Mouse (Mus musculus) forebrain, embryonic 11.5 days (tissue): ENCODE data around the gene 1700123O20Rik. TPM values are rescaled to one million over a fixed set of nuclear protein-coding genes. Genes with fewer than 3 reads are reported as not detected.

ENCODE experiments used
- ATAC-seq: fragments of 200-750 bp; cut with Nextera tagmentation; replicated peaks from 2 replicates; pipeline ENCODE4 v1.8.0; 2017; ENCODE audit warnings: moderate TSS enrichment; ENCODE audit not compliant: low FRiP score
- DNase-seq: peaks from one replicate; pipeline ENCODE4 v3.0.0-alpha.2; 2017; ENCODE audit warnings: low spot score
- H3K27ac ChIP-seq: fragments of 300-500 bp; sonication (generic); 2 replicates; pipeline ENCODE4 v1.5.1; 2014; ENCODE audit warnings: low read depth, low read length
- H3K27me3 ChIP-seq: fragments of 300-500 bp; sonication (generic); 2 replicates; pipeline ENCODE4 v1.6.1; 2014; ENCODE audit warnings: mild to moderate bottlenecking, low read length, mixed read lengths; ENCODE audit not compliant: control insufficient read depth, insufficient read depth
- H3K36me3 ChIP-seq: fragments of 300-500 bp; sonication (generic); 2 replicates; pipeline ENCODE4 v1.6.1; 2014; ENCODE audit warnings: mild to moderate bottlenecking, low read length, moderate library complexity, mixed read lengths; ENCODE audit not compliant: control insufficient read depth, insufficient read depth
- H3K4me1 ChIP-seq: fragments of 300-500 bp; sonication (generic); replicated peaks from 2 replicates; pipeline ENCODE4 v1.6.1; 2014; ENCODE audit warnings: low read length, mixed read lengths; ENCODE audit not compliant: control insufficient read depth, insufficient read depth
- H3K4me2 ChIP-seq: fragments of 300-500 bp; sonication (generic); 2 replicates; pipeline ENCODE4 v1.6.1; 2014; ENCODE audit warnings: low read depth, mild to moderate bottlenecking, low read length, moderate library complexity, mixed read lengths; ENCODE audit not compliant: severe bottlenecking
- H3K4me3 ChIP-seq: fragments of 300-500 bp; sonication (generic); 2 replicates; pipeline ENCODE4 v1.5.1; 2014; ENCODE audit warnings: low read depth, low read length
- H3K9ac ChIP-seq: fragments of 300-500 bp; sonication (generic); 2 replicates; pipeline ENCODE4 v1.6.1; 2014; ENCODE audit warnings: low read length
- H3K9me3 ChIP-seq: fragments of 300-500 bp; sonication (generic); 2 replicates; pipeline ENCODE4 v1.6.1; 2016; ENCODE audit warnings: low read length, mixed read lengths; ENCODE audit not compliant: control insufficient read depth
- WGBS: fragments of 180-500 bp; shearing (Covaris S2); extraction: QIAGEN DNeasy Blood & Tissue Kit; methylation state at CpG from one replicate; pipeline ENCODE4 v1.1.7; 2014; 5-methylcytosine and 5-hydroxymethylcytosine counted together
- polyA plus RNA-seq: library from polyadenylated mRNA; unstranded; fragments of >200 nt; fragmentation: Nextera tagmentation; extraction: Ambion mirVana; gene quantifications from 2 replicates; pipeline ENCODE4 v1.2.1, GENCODE M21; 2014

The 1700123O20Rik gene
- polyA plus RNA-seq, 1 experiment from 2014 or later, result 89.9 TPM

- Histone ChIP-seq H3K4me3 (no peak overlapping the region), H3K9me3 (no peaks in the 10 kb centered on the region), H3K4me2 (no peak overlapping the region), H3K36me3 (peaks cover 32% of the 10 kb centered on the region), H3K9ac (no peak overlapping the region), H3K27me3 (no peaks in the 10 kb centered on the region), H3K27ac (no peak overlapping the region), H3K4me1 (no peaks in the 10 kb centered on the region)
- ATAC-seq (no peak), DNase-seq (no peak)
- 88% methylated on average over 2 of the region's 2 CpGs for WGBS
Observed at GRCm38 (mm10) chr14:54660009-54660408, 26.0 kb upstream of the 1700123O20Rik start.

GRCm38 (mm10) chr14:54664477-54665222 is 21.4 kb upstream of the 1700123O20Rik start:
- Histone ChIP-seq H3K4me1 (no peaks in the 10 kb centered on the region), H3K4me2 (no peak overlapping the region), H3K4me3 (no peak overlapping the region), H3K9ac (no peak overlapping the region), H3K27me3 (no peaks in the 10 kb centered on the region), H3K36me3 (peaks cover 28% of the 10 kb centered on the region), H3K27ac (no peak overlapping the region), H3K9me3 (no peaks in the 10 kb centered on the region)
- ATAC-seq (no peak), DNase-seq (no peak)
- 91% methylated on average over 10 of the region's 10 CpGs for WGBS

GRCm38 (mm10) chr14:54669381-54669780 is 16.6 kb upstream of the 1700123O20Rik start:
- WGBS, result 81% methylated on average over 4 of the region's 4 CpGs

DNA sequence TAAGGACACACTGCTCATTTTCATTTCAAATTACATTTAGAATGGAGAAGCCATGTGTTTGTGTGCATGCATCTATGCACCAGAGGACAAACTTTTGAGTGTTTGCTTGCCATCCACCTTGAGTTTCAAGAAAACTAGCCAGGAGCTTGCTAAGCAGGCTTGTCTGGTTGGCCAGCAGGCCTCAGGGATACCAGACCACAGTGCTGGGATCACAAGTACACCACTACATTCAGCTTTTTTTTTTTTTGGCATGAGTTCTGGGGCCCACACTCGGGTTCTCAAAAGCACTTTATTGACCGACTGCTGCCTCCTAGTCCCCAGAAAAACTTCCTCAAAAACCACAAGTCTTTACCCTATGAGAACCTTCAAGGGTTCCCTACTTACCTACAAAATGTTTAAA is 11.7 kb upstream of the 1700123O20Rik start:
- DNase-seq (no peak), ATAC-seq (no peak)
- no peak overlapping the region for H3K9ac ChIP-seq
- no peaks in the 10 kb centered on the region for H3K9me3 ChIP-seq
- H3K27ac ChIP-seq, result no peak overlapping the region
- no peaks in the 10 kb centered on the region for H3K4me1 ChIP-seq
- H3K4me3 ChIP-seq, result no peak overlapping the region
- no peak overlapping the region for H3K4me2 ChIP-seq
- no peaks in the 10 kb centered on the region for H3K27me3 ChIP-seq
- WGBS, result 94% methylated on average over 2 of the region's 2 CpGs
- H3K36me3 ChIP-seq, result no peaks in the 10 kb centered on the region; the same call in 1 of the 2 replicates

More at GRCm38 (mm10) chr14:54669381-54669780, 16.6 kb upstream of the 1700123O20Rik start:
- H3K27ac ChIP-seq, result no peak overlapping the region
- H3K27me3 ChIP-seq, result no peaks in the 10 kb centered on the region
- H3K4me1 ChIP-seq, result no peaks in the 10 kb centered on the region
- H3K36me3 ChIP-seq, result peaks cover 7% of the 10 kb centered on the region
- no peak overlapping the region for H3K4me2 ChIP-seq
- no peaks in the 10 kb centered on the region for H3K9me3 ChIP-seq
- H3K9ac ChIP-seq, result no peak overlapping the region
- ATAC-seq, result no peak
- no peak overlapping the region for H3K4me3 ChIP-seq
- DNase-seq, result peak; percentile 63

GRCm38 (mm10) chr14:54676290-54676689 is 9.7 kb upstream of the 1700123O20Rik start:
- Histone ChIP-seq H3K9me3 (no peaks in the 10 kb centered on the region), H3K27me3 (no peaks in the 10 kb centered on the region), H3K4me1 (no peaks in the 10 kb centered on the region), H3K4me2 (no peak overlapping the region), H3K27ac (no peak overlapping the region), H3K9ac (no peak overlapping the region), H3K4me3 (no peak overlapping the region), H3K36me3 (no peaks in the 10 kb centered on the region; the same call in 1 of the 2 replicates)
- 95% methylated on average over 5 of the region's 5 CpGs for WGBS
- DNase-seq (no peak), ATAC-seq (no peak)

DNA sequence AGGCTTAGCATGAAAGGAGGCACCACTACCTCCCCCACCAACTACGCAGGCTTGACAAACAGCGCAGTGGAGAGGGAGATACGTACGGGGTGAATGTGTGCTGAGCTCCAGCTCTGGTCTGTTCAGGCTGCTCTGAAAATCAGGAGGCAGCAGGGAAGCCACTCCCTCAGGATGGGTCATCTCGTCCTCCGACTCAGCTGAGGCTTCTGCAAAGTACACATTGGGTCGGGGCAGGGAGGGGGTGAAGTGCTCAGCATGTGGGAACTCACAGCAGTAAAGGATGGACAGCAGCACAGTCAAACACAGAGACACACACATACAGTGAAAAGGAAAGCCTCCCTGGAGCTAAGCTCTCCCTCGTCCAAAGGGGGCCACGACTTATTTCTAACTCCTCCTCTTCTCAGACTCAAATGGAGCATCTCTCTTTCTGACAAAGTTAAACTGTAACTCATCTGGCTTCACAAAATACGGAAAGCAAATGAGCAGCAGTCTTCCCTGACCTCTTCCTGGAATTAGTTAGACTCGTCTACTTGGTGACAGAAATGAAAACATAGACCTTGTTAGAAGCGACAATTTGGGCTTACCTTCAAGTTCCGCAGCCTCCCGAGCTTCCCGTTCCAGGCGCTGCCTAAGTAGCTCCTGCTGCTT is 7.2 kb upstream of the 1700123O20Rik start:
- H3K36me3 ChIP-seq, result no peaks in the 10 kb centered on the region; the same call in 1 of the 2 replicates
- 90% methylated on average over 16 of the region's 16 CpGs for WGBS

DNA sequence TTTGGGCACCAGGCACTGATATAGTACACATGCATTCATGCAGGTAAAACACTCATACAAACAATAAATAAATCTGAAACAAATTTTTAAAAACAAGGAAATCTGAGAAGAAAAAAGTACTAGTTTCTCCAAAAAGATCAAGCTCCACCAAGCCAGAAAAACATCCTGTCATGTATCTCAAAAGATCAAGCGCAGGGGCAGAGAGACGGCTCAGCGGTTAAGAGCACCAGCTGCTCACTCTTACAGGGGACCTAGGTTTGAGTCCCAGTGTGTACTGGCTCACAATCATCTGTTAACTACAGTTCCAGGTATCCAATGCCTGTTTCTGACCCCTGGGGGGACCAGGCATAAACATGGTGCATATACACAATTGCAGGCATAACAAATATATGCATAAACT is 3.6 kb upstream of the 1700123O20Rik start:
- no peak for ATAC-seq
- Histone ChIP-seq H3K36me3 (no peaks in the 10 kb centered on the region; the same call in 1 of the 2 replicates), H3K4me3 (no peak overlapping the region), H3K27me3 (no peaks in the 10 kb centered on the region), H3K9ac (no peak overlapping the region), H3K27ac (no peak overlapping the region), H3K4me1 (peaks cover 2% of the 10 kb centered on the region; the same call in 1 of the 2 replicates), H3K9me3 (no peaks in the 10 kb centered on the region), H3K4me2 (no peak overlapping the region)
- no peak for DNase-seq
- 95% methylated on average over 3 of the region's 3 CpGs for WGBS

More for the DNA sequence above, 7.2 kb upstream of the 1700123O20Rik start:
- Histone ChIP-seq H3K27ac (no peak overlapping the region), H3K9me3 (no peaks in the 10 kb centered on the region), H3K4me2 (no peak overlapping the region), H3K4me3 (no peak overlapping the region), H3K4me1 (no peaks in the 10 kb centered on the region), H3K27me3 (no peaks in the 10 kb centered on the region), H3K9ac (no peak overlapping the region)
- no peak for ATAC-seq
- DNase-seq, result no peak

DNA sequence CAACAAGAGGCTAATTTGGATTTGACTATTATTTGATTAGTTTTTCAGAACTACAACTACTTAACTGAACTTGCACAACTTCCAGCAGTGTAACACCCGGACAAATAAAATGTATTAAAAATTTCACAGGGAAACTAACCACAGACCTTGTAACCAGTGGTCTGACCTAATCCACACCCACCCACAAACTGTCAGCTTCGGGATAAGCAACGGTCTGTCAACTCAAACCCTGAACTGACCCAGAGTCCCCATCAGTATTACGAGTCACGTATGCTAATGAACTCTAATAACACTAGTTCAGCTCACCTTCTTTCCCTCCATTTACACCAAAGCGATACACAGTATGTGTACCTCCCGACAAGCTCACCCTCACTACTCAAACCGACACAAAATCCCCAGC is 545 bp upstream of the 1700123O20Rik start:
- WGBS, result 15% methylated on average over 8 of the region's 8 CpGs
- no peaks in the 10 kb centered on the region for H3K9me3 ChIP-seq
- 0 out of 2 replicates have a peak, but pooled peaks have one; percentile 1 for ATAC-seq
- H3K27ac ChIP-seq, result no peak overlapping the region
- DNase-seq, result no peak
- peak overlapping the region; percentile 78 for H3K4me2 ChIP-seq
- H3K4me3 ChIP-seq, result peak overlapping the region; percentile 75
- H3K9ac ChIP-seq, result peak overlapping the region; percentile 92
- H3K4me1 ChIP-seq, result peaks cover 5% of the 10 kb centered on the region; the same call in 1 of the 2 replicates
- no peaks in the 10 kb centered on the region for H3K27me3 ChIP-seq
- peaks cover under 1% of the 10 kb centered on the region for H3K36me3 ChIP-seq
